Mouse (Mus musculus): Measurements from ENCODE around the gene Tmem125. TPM values are rescaled to one million over a fixed set of nuclear protein-coding genes. Genes with fewer than 3 reads are reported as not detected.
A peak's percentile ranks its signal among the peaks of the same experiment; 100 is the strongest.
"Not testable (repeated sequence)": the region's sequence is repeated elsewhere in the genome, so short reads cannot be mapped to it uniquely, and the experiment has no call there.

Tmem125 gene
- polyA plus RNA-seq, 1 experiment, result not detected

GRCm38 (mm10) chr4:118547424-118548129 lies 3.7 kb upstream of the Tmem125 start:
- H3K27ac ChIP-seq (replicated peaks; ENCODE audit: low read depth, low read length); H3K4me3 ChIP-seq (ENCODE audit: insufficient read depth, low read depth, low read length); H3K4me1 ChIP-seq (ENCODE audit: control insufficient read depth, insufficient read depth, insufficient read length, low read length): not testable (repeated sequence)

GRCm38 (mm10) chr4:118544441-118545127 lies 740 bp upstream of the Tmem125 start:
- no peak overlapping the region for H3K27ac ChIP-seq (replicated peaks; ENCODE audit: low read depth, low read length)
- H3K4me1 ChIP-seq (ENCODE audit: control insufficient read depth, insufficient read depth, insufficient read length, low read length), result no peaks in the 10 kb centered on the region
- no peak overlapping the region for H3K4me3 ChIP-seq (ENCODE audit: insufficient read depth, low read depth, low read length)

- Histone ChIP-seq H3K4me3 (ENCODE audit: insufficient read depth, low read depth, low read length) (peak overlapping the region; percentile 56), H3K27ac (replicated peaks; ENCODE audit: low read depth, low read length) (no peak overlapping the region)
Observed at GRCm38 (mm10) chr4:118543158-118543530, 700 bp downstream of the Tmem125 start.

GRCm38 (mm10) chr4:118542510-118543157 lies 1.2 kb downstream of the Tmem125 start:
- Histone ChIP-seq H3K4me1 (ENCODE audit: control insufficient read depth, insufficient read depth, insufficient read length, low read length) (no peaks in the 10 kb centered on the region), H3K4me3 (ENCODE audit: insufficient read depth, low read depth, low read length) (no peak overlapping the region), H3K27ac (replicated peaks; ENCODE audit: low read depth, low read length) (no peak overlapping the region)

More at GRCm38 (mm10) chr4:118543158-118543530, 700 bp downstream of the Tmem125 start:
- H3K4me1 ChIP-seq (ENCODE audit: control insufficient read depth, insufficient read depth, insufficient read length, low read length), result no peaks in the 10 kb centered on the region

- H3K4me3 ChIP-seq (ENCODE audit: insufficient read depth, low read depth, low read length), result no peak overlapping the region
- no peak overlapping the region for H3K27ac ChIP-seq (replicated peaks; ENCODE audit: low read depth, low read length)
- no peaks in the 10 kb centered on the region for H3K4me1 ChIP-seq (ENCODE audit: control insufficient read depth, insufficient read depth, insufficient read length, low read length)
Observed at GRCm38 (mm10) chr4:118539904-118540303, 3.9 kb downstream of the Tmem125 start.

GRCm38 (mm10) chr4:118537801-118538200 lies 6.0 kb downstream of the Tmem125 start:
- Histone ChIP-seq H3K4me1 (ENCODE audit: control insufficient read depth, insufficient read depth, insufficient read length, low read length) (no peaks in the 10 kb centered on the region), H3K4me3 (ENCODE audit: insufficient read depth, low read depth, low read length) (no peak overlapping the region), H3K27ac (replicated peaks; ENCODE audit: low read depth, low read length) (no peak overlapping the region)

GRCm38 (mm10) chr4:118535610-118536009 lies 8.2 kb downstream of the Tmem125 start:
- Histone ChIP-seq H3K4me1 (ENCODE audit: control insufficient read depth, insufficient read depth, insufficient read length, low read length) (no peaks in the 10 kb centered on the region), H3K27ac (replicated peaks; ENCODE audit: low read depth, low read length) (no peak overlapping the region), H3K4me3 (ENCODE audit: insufficient read depth, low read depth, low read length) (no peak overlapping the region)

- Histone ChIP-seq H3K4me1 (ENCODE audit: control insufficient read depth, insufficient read depth, insufficient read length, low read length) (no peaks in the 10 kb centered on the region), H3K27ac (replicated peaks; ENCODE audit: low read depth, low read length) (no peak overlapping the region), H3K4me3 (ENCODE audit: insufficient read depth, low read depth, low read length) (no peak overlapping the region)
Observed at GRCm38 (mm10) chr4:118533605-118534004, 10.2 kb downstream of the Tmem125 start.

- Histone ChIP-seq H3K4me3 (ENCODE audit: insufficient read depth, low read depth, low read length) (no peak overlapping the region), H3K27ac (replicated peaks; ENCODE audit: low read depth, low read length) (no peak overlapping the region), H3K4me1 (ENCODE audit: control insufficient read depth, insufficient read depth, insufficient read length, low read length) (no peaks in the 10 kb centered on the region)
Observed at GRCm38 (mm10) chr4:118533156-118533555, 10.7 kb downstream of the Tmem125 start.

GRCm38 (mm10) chr4:118532663-118533062 lies 11.2 kb downstream of the Tmem125 start:
- no peaks in the 10 kb centered on the region for H3K4me1 ChIP-seq (ENCODE audit: control insufficient read depth, insufficient read depth, insufficient read length, low read length)
- H3K4me3 ChIP-seq (ENCODE audit: insufficient read depth, low read depth, low read length), result no peak overlapping the region
- H3K27ac ChIP-seq (replicated peaks; ENCODE audit: low read depth, low read length), result no peak overlapping the region

- Histone ChIP-seq H3K27ac (replicated peaks; ENCODE audit: low read depth, low read length) (no peak overlapping the region), H3K4me3 (ENCODE audit: insufficient read depth, low read depth, low read length) (no peak overlapping the region), H3K4me1 (ENCODE audit: control insufficient read depth, insufficient read depth, insufficient read length, low read length) (no peaks in the 10 kb centered on the region)
Observed at GRCm38 (mm10) chr4:118527720-118528119, 16.1 kb downstream of the Tmem125 start.

GRCm38 (mm10) chr4:118527335-118527681 lies 16.5 kb downstream of the Tmem125 start:
- no peaks in the 10 kb centered on the region for H3K4me1 ChIP-seq (ENCODE audit: control insufficient read depth, insufficient read depth, insufficient read length, low read length)
- H3K4me3 ChIP-seq (ENCODE audit: insufficient read depth, low read depth, low read length), result no peak overlapping the region
- no peak overlapping the region for H3K27ac ChIP-seq (replicated peaks; ENCODE audit: low read depth, low read length)

GRCm38 (mm10) chr4:118526408-118527334 lies 17.2 kb downstream of the Tmem125 start, which contains the start of gene 2610528J11Rik:
Gene 2610528J11Rik (plus strand): TSS chr4:118526999.
- no peak within 1 kb of the TSS for H3K27ac ChIP-seq (replicated peaks; ENCODE audit: low read depth, low read length)
- H3K4me3 ChIP-seq (ENCODE audit: insufficient read depth, low read depth, low read length), result no peak within 1 kb of the TSS
- H3K4me1 ChIP-seq (ENCODE audit: control insufficient read depth, insufficient read depth, insufficient read length, low read length), result no peaks in the 10 kb centered on the region

- H3K4me1 ChIP-seq (ENCODE audit: control insufficient read depth, insufficient read depth, insufficient read length, low read length), result no peaks in the 10 kb centered on the region
- H3K27ac ChIP-seq (replicated peaks; ENCODE audit: low read depth, low read length), result no peak overlapping the region
- H3K4me3 ChIP-seq (ENCODE audit: insufficient read depth, low read depth, low read length), result no peak overlapping the region
Observed at GRCm38 (mm10) chr4:118525779-118526178, 18.1 kb downstream of the Tmem125 start.

GRCm38 (mm10) chr4:118523976-118524375 lies 19.9 kb downstream of the Tmem125 start:
- no peak overlapping the region for H3K4me3 ChIP-seq (ENCODE audit: insufficient read depth, low read depth, low read length)
- H3K4me1 ChIP-seq (ENCODE audit: control insufficient read depth, insufficient read depth, insufficient read length, low read length), result no peaks in the 10 kb centered on the region
- no peak overlapping the region for H3K27ac ChIP-seq (replicated peaks; ENCODE audit: low read depth, low read length)

Data from brown adipose tissue, adult 24 weeks (tissue).